Mouse (Mus musculus) brown adipose tissue, adult 24 weeks (tissue): Measurements from ENCODE around the gene Gm13283. TPM values are rescaled to one million over a fixed set of nuclear protein-coding genes. Genes with fewer than 3 reads are reported as not detected.
"Not testable (repeated sequence)": the region's sequence is repeated elsewhere in the genome, so short reads cannot be mapped to it uniquely, and the experiment has no call there.

Experiments
- H3K27ac ChIP-seq: fragments of 200-500 bp; replicated peaks from 2 replicates; pipeline ENCODE4 v1.5.1; 2012; ENCODE audit warnings: low read depth, mild to moderate bottlenecking, low read length
- H3K4me1 ChIP-seq: fragments of 200-500 bp; 2 replicates; pipeline ENCODE4 v1.6.1; 2012; ENCODE audit warnings: low read length, mixed read lengths; ENCODE audit not compliant: control insufficient read depth, insufficient read depth, insufficient read length
- H3K4me3 ChIP-seq: fragments of 200-500 bp; 2 replicates; pipeline ENCODE4 v1.5.1; 2012; ENCODE audit warnings: low read depth, mild to moderate bottlenecking, low read length, moderate library complexity; ENCODE audit not compliant: insufficient read depth
- polyA plus RNA-seq: library from polyadenylated mRNA; stranded (reverse); fragments of >200 nt; gene quantifications from 2 replicates; pipeline ENCODE4 v1.2.4, GENCODE M21; 2012; ENCODE audit not compliant: missing spikeins, insufficient read depth, insufficient read length

The Gm13283 gene
- polyA plus RNA-seq, 1 experiment, result not detected

DNA sequence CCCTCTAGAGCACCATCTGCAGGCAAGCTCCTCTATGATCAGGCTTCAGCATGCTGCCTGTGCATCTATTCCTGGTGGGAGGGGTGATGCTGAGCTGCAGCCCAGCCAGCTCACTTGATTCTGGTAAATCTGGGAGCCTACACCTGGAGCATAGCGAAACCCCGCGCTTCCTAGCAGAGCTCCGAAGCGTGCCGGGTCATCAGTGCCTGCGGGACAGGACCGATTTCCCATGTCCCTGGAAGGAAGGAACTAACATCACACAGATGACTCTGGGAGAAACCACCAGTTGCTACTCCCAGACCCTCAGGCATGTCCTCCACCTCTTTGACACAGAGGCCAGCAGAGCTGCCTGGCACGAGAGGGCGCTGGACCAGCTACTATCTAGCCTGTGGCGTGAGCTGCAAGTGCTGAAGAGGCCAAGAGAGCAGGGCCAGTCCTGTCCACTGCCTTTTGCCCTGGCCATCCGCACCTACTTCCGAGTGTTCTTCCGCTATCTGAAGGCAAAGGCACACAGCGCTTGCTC, 5.0 kb upstream of the Gm13283 start, which contains the start of gene Gm13271:
Gene Gm13271, plus strand, starts transcription at position 51 of the 523 bp plus-strand sequence.
- not testable (repeated sequence) for H3K4me3 ChIP-seq, H3K27ac ChIP-seq, H3K4me1 ChIP-seq

DNA sequence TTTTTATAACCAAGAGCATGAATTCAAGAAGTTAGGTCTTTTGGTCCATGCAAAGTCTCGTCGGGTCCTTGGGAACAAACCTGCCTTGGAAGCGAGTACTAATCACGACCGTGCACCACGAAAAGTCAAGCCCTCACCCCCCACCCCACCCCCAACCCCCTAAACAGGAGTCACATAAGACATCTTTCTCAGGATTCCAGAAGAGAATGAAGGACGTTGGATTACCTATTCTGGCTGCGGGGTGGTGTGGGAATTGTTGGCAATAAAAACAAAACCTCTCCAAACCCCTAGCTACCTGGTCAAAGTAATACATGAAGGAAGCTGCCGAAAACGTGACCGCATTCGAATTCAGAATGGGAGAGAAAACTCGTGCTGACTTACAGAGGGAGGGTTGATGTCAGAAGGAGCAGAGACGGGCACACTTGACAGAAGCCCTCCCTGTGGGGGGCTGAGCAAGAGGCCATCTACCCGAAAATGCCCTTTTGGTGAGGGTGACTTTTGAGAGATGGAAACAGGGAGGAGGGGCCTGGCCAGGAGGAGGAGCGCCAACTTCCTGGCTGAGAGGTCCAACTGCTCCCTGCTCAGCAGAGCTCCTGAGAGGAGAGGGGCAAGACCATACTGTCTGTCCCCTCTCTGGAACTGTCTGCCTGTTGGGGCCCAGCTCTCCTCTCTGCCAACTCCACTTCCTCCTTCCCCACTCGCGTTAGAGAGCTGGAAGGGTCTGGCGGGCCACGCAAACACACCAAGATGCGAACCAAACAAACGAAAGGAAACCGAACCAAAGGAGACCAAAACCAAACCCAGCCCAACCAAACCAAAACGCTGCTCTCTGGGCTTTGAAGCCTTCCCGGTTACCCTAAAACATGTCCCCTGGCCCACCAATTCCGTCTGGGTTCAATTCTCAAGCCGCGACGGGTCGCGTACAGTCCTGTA, 3.1 kb upstream of the Gm13283 start:
- Histone ChIP-seq H3K27ac (peak overlapping the region; percentile 71), H3K4me3 (peak overlapping the region; percentile 67)
- not testable (repeated sequence) for H3K4me1 ChIP-seq

DNA sequence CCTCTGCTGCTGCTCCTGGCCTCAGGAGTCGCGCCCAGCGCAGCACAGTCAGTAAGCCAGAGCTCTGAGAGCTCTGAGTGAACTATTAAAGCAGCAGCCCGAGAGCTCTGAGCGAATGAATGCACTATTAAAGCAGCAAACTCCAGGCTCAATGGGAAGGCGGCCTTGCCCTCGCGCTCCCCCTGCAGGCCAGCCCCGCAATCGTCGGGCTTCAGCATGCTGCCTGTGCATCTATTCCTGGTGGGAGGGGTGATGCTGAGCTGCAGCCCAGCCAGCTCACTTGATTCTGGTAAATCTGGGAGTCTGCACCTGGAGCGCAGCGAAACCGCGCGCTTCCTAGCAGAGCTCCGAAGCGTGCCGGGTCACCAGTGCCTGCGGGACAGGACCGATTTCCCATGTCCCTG, 2.3 kb upstream of the Gm13283 start:
- not testable (repeated sequence) for H3K4me1 ChIP-seq, H3K27ac ChIP-seq
- peak overlapping the region; percentile 67 for H3K4me3 ChIP-seq

DNA sequence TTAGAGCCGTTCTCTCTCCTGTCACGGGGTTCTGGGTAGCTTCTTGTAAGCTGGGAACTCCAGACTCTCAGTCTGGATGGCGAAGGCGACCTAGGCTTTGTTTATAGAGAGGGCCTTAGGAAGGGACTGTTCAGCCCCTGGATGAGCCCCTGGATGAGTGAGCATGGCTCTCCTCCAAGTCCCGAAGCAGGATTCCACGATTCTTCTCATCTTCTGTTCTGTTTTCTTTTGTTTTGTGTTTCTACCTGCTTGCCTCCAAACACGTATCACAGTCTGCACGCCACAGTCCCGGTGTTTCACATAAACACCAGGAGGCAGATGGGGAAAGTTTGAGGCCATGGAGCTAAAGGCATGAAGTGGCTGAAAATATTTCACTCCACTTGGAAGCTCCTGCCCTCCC, 1.2 kb upstream of the Gm13283 start:
- H3K27ac ChIP-seq, H3K4me1 ChIP-seq, H3K4me3 ChIP-seq: not testable (repeated sequence)

DNA sequence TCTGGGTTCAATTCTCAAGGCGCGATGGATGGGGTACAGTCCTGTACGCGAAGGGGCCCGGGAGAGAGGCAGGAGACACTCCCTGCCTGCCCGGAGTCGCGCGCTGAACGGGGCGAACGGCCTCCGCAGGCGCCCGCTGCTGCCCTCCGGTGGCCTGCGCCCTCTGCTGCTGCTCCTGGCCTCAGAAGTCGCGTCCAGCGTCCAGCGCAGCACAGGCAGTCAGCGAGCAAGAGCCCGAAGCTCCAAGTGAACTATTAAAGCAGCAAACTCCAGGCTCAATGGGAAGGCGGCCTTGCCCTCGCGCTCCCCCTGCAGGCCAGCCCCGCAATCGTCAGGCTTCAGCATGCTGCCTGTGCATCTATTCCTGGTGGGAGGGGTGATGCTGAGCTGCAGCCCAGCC, 512 bp downstream of the Gm13283 start:
- H3K27ac ChIP-seq, result peak overlapping the region; percentile 47; the same call in 1 of the 2 replicates
- H3K4me3 ChIP-seq, result peak overlapping the region; percentile 56
- H3K4me1 ChIP-seq, result not testable (repeated sequence)

DNA sequence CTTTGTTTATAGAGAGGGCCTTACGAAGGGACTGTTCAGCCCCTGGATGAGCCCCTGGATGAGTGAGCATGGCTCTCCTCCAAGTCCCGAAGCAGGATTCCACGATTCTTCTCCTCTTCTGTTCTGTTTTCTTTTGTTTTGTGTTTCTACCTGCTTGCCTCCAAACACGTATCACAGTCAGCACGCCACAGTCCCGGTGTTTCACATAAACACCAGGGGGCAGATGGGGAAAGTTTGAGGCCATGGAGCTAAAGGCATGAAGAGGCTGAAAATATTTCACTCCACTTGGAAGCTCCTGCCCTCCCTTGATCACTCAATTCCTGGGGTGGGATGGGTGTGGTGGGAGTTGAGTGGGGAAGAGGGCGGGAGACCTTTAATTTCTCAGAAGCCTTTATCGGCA, 1.9 kb downstream of the Gm13283 start:
- H3K4me3 ChIP-seq, H3K27ac ChIP-seq, H3K4me1 ChIP-seq: not testable (repeated sequence)

DNA sequence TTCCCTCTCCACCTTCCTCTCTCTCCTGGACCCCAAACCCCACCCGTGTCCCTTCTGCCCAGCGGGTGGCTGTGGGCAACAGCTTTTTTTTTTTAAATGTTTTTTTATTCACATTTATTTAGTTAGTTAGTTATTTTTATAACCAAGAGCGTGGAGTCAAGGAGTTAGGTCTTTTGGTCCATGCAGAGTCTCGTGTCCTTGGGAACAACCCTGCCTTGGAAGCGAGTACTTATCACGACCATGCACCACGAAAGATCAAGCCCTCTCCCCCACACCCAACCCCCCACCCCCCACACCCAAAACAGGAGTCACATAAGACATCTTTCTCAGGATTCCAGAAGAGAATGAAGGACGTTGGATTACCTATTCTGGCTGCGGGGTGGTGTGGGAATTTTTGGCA, 2.4 kb downstream of the Gm13283 start:
- H3K4me3 ChIP-seq, H3K4me1 ChIP-seq, H3K27ac ChIP-seq: not testable (repeated sequence)

DNA sequence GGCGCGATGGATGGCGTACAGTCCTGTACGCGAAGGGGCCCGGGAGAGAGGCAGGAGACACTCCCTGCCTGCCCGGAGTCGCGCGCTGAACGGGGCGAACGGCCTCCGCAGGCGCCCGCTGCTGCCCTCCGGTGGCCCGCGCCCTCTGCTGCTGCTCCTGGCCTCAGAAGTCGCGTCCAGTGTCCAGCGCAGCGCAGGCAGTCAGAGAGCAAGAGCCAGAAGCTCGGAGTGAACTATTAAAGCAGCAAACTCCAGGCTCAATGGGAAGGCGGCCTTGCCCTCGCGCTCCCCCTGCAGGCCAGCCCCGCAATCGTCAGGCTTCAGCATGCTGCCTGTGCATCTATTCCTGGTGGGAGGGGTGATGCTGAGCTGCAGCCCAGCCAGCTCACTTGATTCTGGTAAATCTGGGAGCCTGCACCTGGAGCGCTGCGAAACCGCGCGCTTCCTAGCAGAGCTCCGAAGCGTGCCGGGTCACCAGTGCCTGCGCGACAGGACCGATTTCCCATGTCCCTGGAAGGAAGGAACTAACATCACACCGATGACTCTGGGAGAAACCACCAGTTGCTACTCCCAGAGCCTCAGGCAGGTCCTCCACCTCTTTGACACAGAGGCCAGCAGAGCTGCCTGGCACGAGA, 3.6 kb downstream of the Gm13283 start:
- H3K4me3 ChIP-seq, result peak overlapping the region; percentile 44
- not testable (repeated sequence) for H3K4me1 ChIP-seq, H3K27ac ChIP-seq

DNA sequence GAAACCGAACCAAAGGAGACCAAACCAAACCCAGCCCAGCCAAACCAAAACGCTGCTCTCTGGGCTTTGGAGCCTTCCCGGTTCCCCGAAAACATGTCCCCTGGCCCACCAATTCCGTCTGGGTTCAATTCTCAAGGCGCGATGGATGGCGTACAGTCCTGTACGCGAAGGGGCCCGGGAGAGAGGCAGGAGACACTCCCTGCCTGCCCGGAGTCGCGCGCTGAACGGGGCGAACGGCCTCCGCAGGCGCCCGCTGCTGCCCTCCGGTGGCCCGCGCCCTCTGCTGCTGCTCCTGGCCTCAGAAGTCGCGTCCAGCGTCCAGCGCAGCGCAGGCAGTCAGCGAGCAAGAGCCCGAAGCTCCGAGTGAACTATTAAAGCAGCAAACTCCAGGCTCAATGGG, 13.6 kb downstream of the Gm13283 start, which contains the start of gene Gm13290:
Gene Gm13290, plus strand, starts transcription at position 301 of the 400 bp plus-strand sequence.
- not testable (repeated sequence) for H3K4me3 ChIP-seq, H3K27ac ChIP-seq, H3K4me1 ChIP-seq

DNA sequence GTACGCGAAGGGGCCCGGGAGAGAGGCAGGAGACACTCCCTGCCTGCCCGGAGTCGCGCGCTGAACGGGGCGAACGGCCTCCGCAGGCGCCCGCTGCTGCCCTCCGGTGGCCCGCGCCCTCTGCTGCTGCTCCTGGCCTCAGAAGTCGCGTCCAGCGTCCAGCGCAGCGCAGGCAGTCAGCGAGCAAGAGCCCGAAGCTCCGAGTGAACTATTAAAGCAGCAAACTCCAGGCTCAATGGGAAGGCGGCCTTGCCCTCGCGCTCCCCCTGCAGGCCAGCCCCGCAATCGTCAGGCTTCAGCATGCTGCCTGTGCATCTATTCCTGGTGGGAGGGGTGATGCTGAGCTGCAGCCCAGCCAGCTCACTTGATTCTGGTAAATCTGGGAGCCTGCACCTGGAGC, 16.7 kb downstream of the Gm13283 start, which contains the start of gene Gm13289:
Gene Gm13289, plus strand, starts transcription at position 301 of the 400 bp plus-strand sequence.
- not testable (repeated sequence) for H3K27ac ChIP-seq, H3K4me3 ChIP-seq, H3K4me1 ChIP-seq

DNA sequence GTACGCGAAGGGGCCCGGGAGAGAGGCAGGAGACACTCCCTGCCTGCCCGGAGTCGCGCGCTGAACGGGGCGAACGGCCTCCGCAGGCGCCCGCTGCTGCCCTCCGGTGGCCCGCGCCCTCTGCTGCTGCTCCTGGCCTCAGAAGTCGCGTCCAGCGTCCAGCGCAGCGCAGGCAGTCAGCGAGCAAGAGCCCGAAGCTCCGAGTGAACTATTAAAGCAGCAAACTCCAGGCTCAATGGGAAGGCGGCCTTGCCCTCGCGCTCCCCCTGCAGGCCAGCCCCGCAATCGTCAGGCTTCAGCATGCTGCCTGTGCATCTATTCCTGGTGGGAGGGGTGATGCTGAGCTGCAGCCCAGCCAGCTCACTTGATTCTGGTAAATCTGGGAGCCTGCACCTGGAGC, 19.6 kb downstream of the Gm13283 start, which contains the start of gene Gm13272:
Gene Gm13272, plus strand, starts transcription at position 301 of the 400 bp plus-strand sequence.
- H3K27ac ChIP-seq, H3K4me1 ChIP-seq, H3K4me3 ChIP-seq: not testable (repeated sequence)

DNA sequence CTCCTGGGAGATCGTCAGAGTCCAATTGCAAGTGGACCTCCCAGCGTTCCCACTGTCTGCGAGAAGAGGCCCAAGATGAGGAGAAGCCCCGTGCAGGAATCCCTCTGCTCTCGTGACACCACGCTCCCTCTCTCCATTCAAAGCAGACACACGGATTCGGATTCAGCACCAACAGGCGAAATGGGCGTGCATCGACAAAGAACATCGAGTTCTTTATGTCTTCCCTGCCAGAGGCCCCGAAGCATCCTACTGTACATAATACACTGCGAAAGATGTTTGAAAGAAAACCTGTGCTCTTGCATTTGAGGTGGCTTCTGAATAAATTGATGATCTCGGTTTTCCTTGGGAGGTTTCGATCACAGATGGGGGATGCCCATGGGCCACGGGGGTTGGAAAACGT, 20.4 kb downstream of the Gm13283 start:
- H3K27ac ChIP-seq, H3K4me1 ChIP-seq, H3K4me3 ChIP-seq: not testable (repeated sequence)

DNA sequence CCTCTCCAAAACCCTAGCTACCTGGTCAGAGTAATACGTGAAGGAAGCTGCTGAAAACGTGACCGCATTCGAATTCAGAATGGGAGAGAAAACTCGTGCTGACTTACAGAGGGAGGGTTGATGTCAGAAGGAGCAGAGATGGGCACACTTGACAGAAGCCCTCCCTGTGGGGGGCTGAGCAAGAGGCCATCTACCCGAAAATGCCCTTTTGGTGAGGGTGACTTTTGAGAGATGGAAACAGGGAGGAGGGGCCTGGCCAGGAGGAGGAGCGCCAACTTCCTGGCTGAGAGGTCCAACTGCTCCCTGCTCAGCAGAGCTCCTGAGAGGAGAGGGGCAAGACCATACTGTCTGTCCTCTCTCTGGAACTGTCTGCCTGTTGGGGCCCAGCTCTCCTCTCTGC, 21.9 kb downstream of the Gm13283 start, which contains the start of gene Ifnz:
Gene Ifnz, plus strand, starts transcription at position 301 of the 400 bp plus-strand sequence.
- peak within 1 kb of the TSS; percentile 56 for H3K27ac ChIP-seq
- H3K4me3 ChIP-seq, result peak within 1 kb of the TSS; percentile 48
- not testable (repeated sequence) for H3K4me1 ChIP-seq

DNA sequence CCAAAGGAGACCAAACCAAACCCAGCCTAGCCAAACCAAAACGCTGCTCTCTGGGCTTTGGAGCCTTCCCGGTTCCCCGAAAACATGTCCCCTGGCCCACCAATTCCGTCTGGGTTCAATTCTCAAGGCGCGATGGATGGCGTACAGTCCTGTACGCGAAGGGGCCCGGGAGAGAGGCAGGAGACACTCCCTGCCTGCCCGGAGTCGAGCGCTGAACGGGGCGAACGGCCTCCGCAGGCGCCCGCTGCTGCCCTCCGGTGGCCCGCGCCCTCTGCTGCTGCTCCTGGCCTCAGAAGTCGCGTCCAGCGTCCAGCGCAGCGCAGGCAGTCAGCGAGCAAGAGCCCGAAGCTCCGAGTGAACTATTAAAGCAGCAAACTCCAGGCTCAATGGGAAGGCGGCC, 22.4 kb downstream of the Gm13283 start:
- H3K27ac ChIP-seq, result peak overlapping the region; percentile 56
- H3K4me3 ChIP-seq, result peak overlapping the region; percentile 48
- H3K4me1 ChIP-seq, result not testable (repeated sequence)

DNA sequence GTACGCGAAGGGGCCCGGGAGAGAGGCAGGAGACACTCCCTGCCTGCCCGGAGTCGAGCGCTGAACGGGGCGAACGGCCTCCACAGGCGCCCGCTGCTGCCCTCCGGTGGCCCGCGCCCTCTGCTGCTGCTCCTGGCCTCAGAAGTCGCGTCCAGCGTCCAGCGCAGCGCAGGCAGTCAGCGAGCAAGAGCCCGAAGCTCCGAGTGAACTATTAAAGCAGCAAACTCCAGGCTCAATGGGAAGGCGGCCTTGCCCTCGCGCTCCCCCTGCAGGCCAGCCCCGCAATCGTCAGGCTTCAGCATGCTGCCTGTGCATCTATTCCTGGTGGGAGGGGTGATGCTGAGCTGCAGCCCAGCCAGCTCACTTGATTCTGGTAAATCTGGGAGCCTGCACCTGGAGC, 25.5 kb downstream of the Gm13283 start, which contains the start of gene Gm13276:
Gene Gm13276, plus strand, starts transcription at position 301 of the 400 bp plus-strand sequence.
- H3K4me3 ChIP-seq, H3K4me1 ChIP-seq, H3K27ac ChIP-seq: not testable (repeated sequence)
